ENCODE assay signal across 17 mouse cellular contexts in the genomic region with DNA sequence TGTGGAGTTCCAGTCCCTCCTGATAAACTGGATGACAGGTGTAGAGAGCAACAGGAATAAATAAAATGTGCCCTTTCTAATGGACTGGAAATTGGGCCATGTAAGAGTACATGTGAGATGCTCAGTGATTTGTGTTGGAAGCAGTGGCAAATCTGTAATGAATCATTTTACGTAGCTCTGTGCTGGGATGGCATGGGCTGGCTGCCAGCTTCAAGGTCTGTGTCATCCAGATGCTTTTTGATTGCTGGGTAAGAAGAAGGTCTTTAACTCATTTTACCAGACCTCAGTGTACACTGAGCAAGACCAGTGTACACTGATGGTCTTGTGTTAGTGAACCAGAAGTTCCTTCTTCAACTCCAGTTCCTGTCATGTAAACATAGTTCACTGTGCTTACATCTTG.
DNase-seq lines count a peak whose midpoint lies in the region; ATAC-seq and TF ChIP-seq lines count a peak whose summit lies in the region.
"Had no signal": no experiment of that assay in that cellular context is flagged by ENCODE, and none has a peak within 500 bp of the region (broad histone marks: within the 10 kb centered on the region; RNA-seq: fewer than 3 reads in every experiment).

No protein-coding gene starts in this region.

- peak; percentile 60 for DNase-seq in adrenal gland, adult 2 months
- peak; percentile 30 for DNase-seq in adrenal gland, adult 8-10 months
- DNase-seq in adrenal gland, postnatal 14 days = peak; percentile 42
- DNase-seq in adrenal gland, postnatal 36 days = peak; percentile 65
- no peak for DNase-seq in liver, postnatal 0 days
- no peak for DNase-seq in gastrocnemius, adult 18-20 months (ENCODE audit: low spot score)
- DNase-seq in ovary, postnatal 10 days (ENCODE audit: low spot score) = no peak
- DNase-seq: cerebellum, adult 11-12 months; cerebellum, adult 2 months; cerebellum, adult 9-10 months; cerebellum, postnatal 10 days; cerebellum, postnatal 25 days had no signal

- no peaks in the 10 kb centered on the region for H3K27me3 ChIP-seq in liver, postnatal 0 days (ENCODE audit: insufficient read depth, low read length)
- H3K27me3 ChIP-seq: embryonic facial prominence, embryonic 12.5 days had no signal

- 72% methylated on average over 1 of the region's 1 CpGs for WGBS in liver, postnatal 0 days (ENCODE audit: insufficient replicate concordance)

- no peaks in the 10 kb centered on the region for H3K9me3 ChIP-seq in liver, postnatal 0 days (ENCODE audit: low read length)
- H3K9me3 ChIP-seq: embryonic facial prominence, embryonic 10.5 days; embryonic facial prominence, embryonic 12.5 days had no signal

- H3K4me3 ChIP-seq in liver, postnatal 0 days (ENCODE audit: low read depth, low read length) = no peak overlapping the region
- H3K4me3 ChIP-seq: embryonic facial prominence, embryonic 10.5 days; embryonic facial prominence, embryonic 12.5 days had no signal

- TF ChIP-seq CTCF in liver, postnatal 0 days (IDR thresholded peaks at IDR 0.05; ENCODE audit: low read depth) = no peak

- no peak for TF ChIP-seq EP300 in liver, postnatal 0 days (IDR thresholded peaks at IDR 0.05; ENCODE audit: low read depth)

- H3K4me2 ChIP-seq in liver, postnatal 0 days (ENCODE audit: low read depth, low read length) = no peak overlapping the region
- H3K4me2 ChIP-seq: embryonic facial prominence, embryonic 12.5 days had no signal

- no peak for ATAC-seq in liver, postnatal 0 days
- ATAC-seq: activated CD4-positive, CD25-positive, alpha-beta regulatory T cell, adult 4 months; forebrain, embryonic 14.5 days; forebrain, embryonic 16.5 days had no signal

- H3K27ac ChIP-seq in liver, postnatal 0 days (ENCODE audit: low read depth) = no peak overlapping the region
- H3K27ac ChIP-seq: embryonic facial prominence, embryonic 10.5 days; embryonic facial prominence, embryonic 12.5 days had no signal

- H3K9ac ChIP-seq in liver, postnatal 0 days (replicated peaks) = no peak overlapping the region
- H3K9ac ChIP-seq: embryonic facial prominence, embryonic 12.5 days had no signal

- no peaks in the 10 kb centered on the region for H3K36me3 ChIP-seq in liver, postnatal 0 days (replicated peaks; ENCODE audit: insufficient read depth, low read length)
- H3K36me3 ChIP-seq: embryonic facial prominence, embryonic 10.5 days; embryonic facial prominence, embryonic 12.5 days had no signal

- no peaks in the 10 kb centered on the region for H3K4me1 ChIP-seq in liver, postnatal 0 days (ENCODE audit: insufficient read depth)
- H3K4me1 ChIP-seq: embryonic facial prominence, embryonic 12.5 days had no signal

Comparison
In these comparisons a context has a peak if more than half of its experiments do, and no peak if none do; other contexts are left out.
1. DNase-seq: peak in adrenal gland, adult 2 months (single experiment), adrenal gland, adult 8-10 months (single experiment), adrenal gland, postnatal 14 days (single experiment) and adrenal gland, postnatal 36 days (2 of 2); none in liver, postnatal 0 days (single experiment), gastrocnemius, adult 18-20 months (single experiment) and ovary, postnatal 10 days (single experiment).